8 mouse cellular contexts compared by ENCODE assay signal in the genomic region with DNA sequence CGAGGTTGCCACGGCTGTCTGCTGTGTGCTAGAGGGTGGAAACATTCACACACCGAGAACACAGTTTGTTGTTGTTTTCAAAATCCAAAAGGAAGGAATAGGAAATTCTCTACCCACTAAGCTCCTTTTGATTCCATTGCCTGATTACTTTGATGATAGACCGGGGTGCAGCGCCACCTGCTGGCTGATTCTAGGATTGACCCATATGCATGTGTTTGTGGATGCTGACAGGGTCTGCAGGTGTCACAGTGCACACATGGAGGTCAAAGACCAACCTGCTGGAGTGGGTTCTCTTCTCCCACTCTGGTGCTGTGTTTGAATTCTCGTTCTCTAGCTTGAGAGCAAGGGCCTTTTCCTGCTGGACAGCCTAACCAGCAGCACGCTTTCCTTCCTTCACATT. TPM values are rescaled to one million over a fixed set of nuclear protein-coding genes. Genes with fewer than 3 reads are reported as not detected.
A peak's percentile ranks its signal among the peaks of the same experiment; 100 is the strongest.
DNase-seq lines count a peak whose midpoint lies in the region; TF ChIP-seq lines count a peak whose summit lies in the region.

No protein-coding gene starts in this region.

- no peaks in the 10 kb centered on the region for H3K9me3 ChIP-seq in ES-Bruce4 (replicated peaks; ENCODE audit: control insufficient read depth, insufficient read depth, low read length, poor library complexity, severe bottlenecking)

- H3K9ac ChIP-seq in ES-Bruce4 (ENCODE audit: low read depth, poor library complexity, severe bottlenecking): no peak overlapping the region

- DNase-seq in adrenal gland, postnatal 10 days: peak; percentile 90
- peak; percentile 76 for DNase-seq in embryo, embryonic 11 days
- peak; percentile 83 for DNase-seq in heart, adult 8-10 months (ENCODE audit: low spot score)
- peak; percentile 63 to 93 for DNase-seq in layer of hippocampus, adult 18-20 months (ENCODE audit: low spot score in 2 of 2)
- DNase-seq in lung, postnatal 10 days: peak; percentile 85
- DNase-seq in right cerebral cortex, postnatal 14 days: peak; percentile 82
- DNase-seq in urinary bladder, postnatal 36 days (ENCODE audit: low spot score in 2 of 2): peak; percentile 79 to 80

- no peaks in the 10 kb centered on the region for H3K4me1 ChIP-seq in ES-Bruce4 (ENCODE audit: control insufficient read depth, insufficient read depth, low read length)

- no peaks in the 10 kb centered on the region for H3K36me3 ChIP-seq in ES-Bruce4 (ENCODE audit: control insufficient read depth, insufficient read depth, low read length, poor library complexity, severe bottlenecking)

- peak; percentile 90 for TF ChIP-seq CTCF in ES-Bruce4 (IDR thresholded peaks at IDR 0.05; ENCODE audit: low read depth, low read length)

- no peak overlapping the region for H3K27ac ChIP-seq in ES-Bruce4 (ENCODE audit: insufficient read depth, low read length)

- TF ChIP-seq POLR2A in ES-Bruce4 (IDR thresholded peaks at IDR 0.05; ENCODE audit: insufficient read depth, low read length): no peak

- H3K4me3 ChIP-seq in ES-Bruce4 (ENCODE audit: low read depth, low read length): no peak overlapping the region

- TF ChIP-seq EP300 in ES-Bruce4 (IDR thresholded peaks at IDR 0.05; ENCODE audit: insufficient read depth, low read depth, low read length): no peak

- no peaks in the 10 kb centered on the region for H3K27me3 ChIP-seq in ES-Bruce4 (ENCODE audit: control insufficient read depth, insufficient read depth, low read length, poor library complexity, severe bottlenecking)

RNA-seq across cellular contexts. Expression of gene Tekt5, which starts 3.9 kb away (rescaled TPM):
- 0.55 TPM in 1 of 2 replicates, not detected in the other for polyA plus RNA-seq in ES-Bruce4 (2011; ENCODE audit: insufficient read depth, insufficient read length, low read depth, missing spikeins)
- under 1 TPM in 1 of 2 experiments, not detected in 1; 0.15 TPM for total RNA-seq in adrenal gland, postnatal 10 days (2021)
- total RNA-seq in heart, adult 8-10 months (2022): under 1 TPM in 1 of 4 experiments, not detected in 3; 0.22 TPM
- total RNA-seq in layer of hippocampus, adult 18-20 months (2021): 1 to 10 TPM; 6.3 to 9.6 TPM

RNA-seq across cellular contexts. Expression of gene Nubp1, which starts 12.6 kb away (rescaled TPM):
- polyA plus RNA-seq in ES-Bruce4 (2011; ENCODE audit: insufficient read depth, insufficient read length, low read depth, missing spikeins): 25.7 and 34.4 TPM in 2 replicates
- 10 to 100 TPM; 22.2 to 23.3 TPM for total RNA-seq in adrenal gland, postnatal 10 days (2021)
- 10 to 100 TPM in 1 of 4 experiments, 1 to 10 TPM in 3; 7.0 to 10.0 (median 8.5) TPM for total RNA-seq in heart, adult 8-10 months (2022)
- total RNA-seq in layer of hippocampus, adult 18-20 months (2021): 10 to 100 TPM; 14.2 to 16.1 TPM

RNA-seq across cellular contexts. Expression of gene Tvp23a, which starts 48.0 kb away (rescaled TPM):
- polyA plus RNA-seq in ES-Bruce4 (2011; ENCODE audit: insufficient read depth, insufficient read length, low read depth, missing spikeins): 1.8 and 2.1 TPM in 2 replicates
- 1 to 10 TPM; 2.6 to 3.2 TPM for total RNA-seq in adrenal gland, postnatal 10 days (2021)
- under 1 TPM in 3 of 4 experiments, not detected in 1; 0.16 to 0.66 (median 0.28) TPM for total RNA-seq in heart, adult 8-10 months (2022)
- 10 to 100 TPM; 22.0 to 25.6 TPM for total RNA-seq in layer of hippocampus, adult 18-20 months (2021)

Comparison
In these comparisons a context has a peak if more than half of its experiments do, and no peak if none do; other contexts are left out.
1. RNA of gene Tekt5, which starts 3.9 kb away (total RNA-seq): 6.3 to 9.6 TPM in layer of hippocampus, adult 18-20 months; 0.15 TPM in adrenal gland, postnatal 10 days and 0.22 TPM in heart, adult 8-10 months; every median in the first group is over 4 times any median in the second.
2. RNA of gene Tvp23a, which starts 48.0 kb away (total RNA-seq): 22.0 to 25.6 TPM in layer of hippocampus, adult 18-20 months; 2.6 to 3.2 TPM in adrenal gland, postnatal 10 days and 0.16 to 0.66 TPM in heart, adult 8-10 months; every median in the first group is over 4 times any median in the second.
3. Peak in every context shown above with its lines, with median percentiles within 50 percentile points of each other: DNase-seq.